Mouse (Mus musculus) hindbrain, embryonic 10.5 days (tissue): ENCODE measurements at regions not wholly inside any gene's neighbourhood (a gene's known extent, or its start where the extent isn't known, plus 50 kb on each side); places are given as distances from the start of the nearest gene placed in this dataset.
"Not testable (repeated sequence)": the region's sequence is repeated elsewhere in the genome, so short reads cannot be mapped to it uniquely, and the experiment has no call there.

ENCODE experiments used
- DNase-seq: peaks from one replicate; pipeline ENCODE4 v3.0.0-alpha.2; 2017; ENCODE audit warnings: low spot score
- H3K27ac ChIP-seq: fragments of 300-500 bp; sonication (generic); 2 replicates; pipeline ENCODE4 v1.5.1; 2016; ENCODE audit warnings: mild to moderate bottlenecking, moderate library complexity
- H3K27me3 ChIP-seq: fragments of 300-500 bp; sonication (generic); 2 replicates; pipeline ENCODE4 v1.6.1; 2016; ENCODE audit warnings: mild to moderate bottlenecking; ENCODE audit not compliant: poor library complexity, insufficient read depth, severe bottlenecking
- H3K36me3 ChIP-seq: fragments of 300-500 bp; sonication (generic); 2 replicates; pipeline ENCODE4 v1.6.1; 2016; ENCODE audit warnings: mild to moderate bottlenecking, moderate library complexity
- H3K4me1 ChIP-seq: fragments of 300-500 bp; sonication (generic); replicated peaks from 2 replicates; pipeline ENCODE4 v1.6.1; 2016; ENCODE audit warnings: mild to moderate bottlenecking
- H3K4me3 ChIP-seq: fragments of 300-500 bp; sonication (generic); 2 replicates; pipeline ENCODE4 v1.5.1; 2016; ENCODE audit warnings: mild to moderate bottlenecking, moderate library complexity
- H3K9me3 ChIP-seq: fragments of 300-500 bp; sonication (generic); 2 replicates; pipeline ENCODE4 v1.6.1; 2016; ENCODE audit warnings: mild to moderate bottlenecking, moderate library complexity
- WGBS: fragments of 180-500 bp; shearing (Covaris S2); methylation state at CpG from one replicate; pipeline ENCODE4 v1.1.7; 2016; 5-methylcytosine and 5-hydroxymethylcytosine counted together

- DNase-seq, H3K9me3 ChIP-seq, H3K4me1 ChIP-seq, H3K27me3 ChIP-seq, H3K4me3 ChIP-seq, H3K36me3 ChIP-seq, H3K27ac ChIP-seq: not testable (repeated sequence)
- 53% methylated on average over 3 of the region's 3 CpGs for WGBS
These were observed 476.1 kb upstream of the Olfr161 start for GRCm38 (mm10) chr16:3114473-3115335.

- not testable (repeated sequence) for H3K4me1 ChIP-seq, H3K9me3 ChIP-seq, DNase-seq, H3K36me3 ChIP-seq, H3K27ac ChIP-seq, H3K4me3 ChIP-seq, H3K27me3 ChIP-seq
- WGBS: 88% methylated on average over 8 of the region's 9 CpGs
These were observed 475.3 kb upstream of the Olfr161 start for GRCm38 (mm10) chr16:3115336-3116112.

GRCm38 (mm10) chr16:3116113-3116511 is 474.7 kb upstream of the Olfr161 start:
- H3K36me3 ChIP-seq, H3K4me1 ChIP-seq, H3K4me3 ChIP-seq, H3K27ac ChIP-seq, DNase-seq, H3K27me3 ChIP-seq, H3K9me3 ChIP-seq: not testable (repeated sequence)
- 78% methylated on average over 2 of the region's 3 CpGs for WGBS

GRCm38 (mm10) chr16:3121216-3121615 is 469.6 kb upstream of the Olfr161 start:
- not testable (repeated sequence) for H3K4me1 ChIP-seq, H3K36me3 ChIP-seq, H3K27ac ChIP-seq, H3K9me3 ChIP-seq, H3K4me3 ChIP-seq, DNase-seq, H3K27me3 ChIP-seq

- H3K4me3 ChIP-seq, H3K4me1 ChIP-seq, H3K27me3 ChIP-seq, H3K9me3 ChIP-seq, DNase-seq, H3K36me3 ChIP-seq, H3K27ac ChIP-seq: not testable (repeated sequence)
- 60% methylated on average over 4 of the region's 6 CpGs for WGBS
These were observed 468.5 kb upstream of the Olfr161 start for GRCm38 (mm10) chr16:3122145-3122860.

- not testable (repeated sequence) for H3K27ac ChIP-seq, H3K4me3 ChIP-seq, H3K4me1 ChIP-seq, H3K27me3 ChIP-seq, H3K36me3 ChIP-seq, H3K9me3 ChIP-seq
- DNase-seq: peak; percentile 1
- 70% methylated on average over 8 of the region's 8 CpGs for WGBS
These were observed 467.9 kb upstream of the Olfr161 start for GRCm38 (mm10) chr16:3122861-3123477.

GRCm38 (mm10) chr16:3127317-3127716 is 463.5 kb upstream of the Olfr161 start:
- not testable (repeated sequence) for DNase-seq, H3K4me3 ChIP-seq
- WGBS: 43% methylated on average over 2 of the region's 2 CpGs

More at GRCm38 (mm10) chr16:3127317-3127716, 463.5 kb upstream of the Olfr161 start:
- not testable (repeated sequence) for H3K36me3 ChIP-seq, H3K27ac ChIP-seq, H3K27me3 ChIP-seq, H3K4me1 ChIP-seq
- peaks cover 13% of the 10 kb centered on the region for H3K9me3 ChIP-seq
